Mouse (Mus musculus) cerebellum, adult 2 months (tissue): ENCODE results near the gene Ifi27l2a. TPM values are rescaled to one million over a fixed set of nuclear protein-coding genes. Genes with fewer than 3 reads are reported as not detected.
A peak's percentile ranks its signal among the peaks of the same experiment; 100 is the strongest.

ENCODE experiments used
- DNase-seq, 2 experiments: peaks; one replicate each; pipeline ENCODE4 v3.0.0; 2021
- H3K27ac ChIP-seq: fragments of 200-500 bp; 2 replicates; pipeline ENCODE4 v1.5.1; 2012; ENCODE audit warnings: low read length, control low read depth, inconsistent platforms; ENCODE audit not compliant: insufficient read depth
- H3K27me3 ChIP-seq: fragments of 200-500 bp; 2 replicates; pipeline ENCODE4 v1.6.1; 2012; ENCODE audit warnings: inconsistent platforms, mild to moderate bottlenecking, low read length, moderate library complexity; ENCODE audit not compliant: control insufficient read depth, insufficient read depth
- H3K4me1 ChIP-seq: fragments of 200-500 bp; 2 replicates; pipeline ENCODE4 v1.6.1; 2011; ENCODE audit warnings: low read length; ENCODE audit not compliant: control insufficient read depth, insufficient read depth
- H3K4me3 ChIP-seq: fragments of 200-500 bp; replicated peaks from 2 replicates; pipeline ENCODE3; 2011; ENCODE audit warnings: mild to moderate bottlenecking, low read depth, low read length, control low read depth; ENCODE audit not compliant: insufficient read depth
- CTCF ChIP-seq: fragments of 200-500 bp; IDR thresholded peaks from 2 replicates; pipeline ENCODE4 v1.5.1; 2011; ENCODE audit warnings: low read depth, mild to moderate bottlenecking, control low read depth, low read length, moderate library complexity, borderline replicate concordance; ENCODE audit not compliant: insufficient read depth
- POLR2A ChIP-seq: fragments of 200-500 bp; IDR thresholded peaks from 2 replicates; pipeline ENCODE4 v1.6.1; 2011; ENCODE audit warnings: low read length, control low read depth, borderline replicate concordance; ENCODE audit not compliant: insufficient read depth
- WGBS: fragments of 180-500 bp; shearing (Covaris S2); methylation state at CpG from one replicate; pipeline ENCODE4 v1.1.7; 2018; 5-methylcytosine and 5-hydroxymethylcytosine counted together
- polyA plus RNA-seq: library from polyadenylated mRNA; depleted of rRNA; stranded (reverse); fragments of >200 nt; gene quantifications from 2 replicates; pipeline ENCODE4 v1.2.3, GENCODE M21; 2012; rRNA removed

Ifi27l2a gene
- polyA plus RNA-seq, 1 experiment = 8.7 TPM

GRCm38 (mm10) chr12:103408144-103408543, 35.3 kb downstream of the Ifi27l2a start:
- WGBS = 18% methylated on average over 10 of the region's 10 CpGs
- H3K27ac ChIP-seq = 0 out of 2 replicates have a peak overlapping the region, but pooled peaks have one; percentile 23

GRCm38 (mm10) chr12:103407720-103408119, 35.8 kb downstream of the Ifi27l2a start, which contains the start of gene 9330161L09Rik:
9330161L09Rik (minus strand) TSS chr12:103407820.
- Histone ChIP-seq H3K27me3 (no peaks in the 10 kb centered on the region), H3K4me3 (no peak within 1 kb of the TSS), H3K4me1 (peaks cover 14% of the 10 kb centered on the region), H3K27ac (0 out of 2 replicates have a peak within 1 kb of the TSS, but pooled peaks have one; percentile 23)
- TF ChIP-seq CTCF = no peak
- TF ChIP-seq POLR2A = no peak
- no peak for DNase-seq
- WGBS = 75% methylated on average over 4 of the region's 4 CpGs

More at GRCm38 (mm10) chr12:103408144-103408543, 35.3 kb downstream of the Ifi27l2a start:
- no peak overlapping the region for H3K4me3 ChIP-seq
- peak; percentile 51 to 67 for DNase-seq
- H3K4me1 ChIP-seq = peaks cover 14% of the 10 kb centered on the region
- no peaks in the 10 kb centered on the region for H3K27me3 ChIP-seq
- no peak for TF ChIP-seq POLR2A
- no peak for TF ChIP-seq CTCF

- H3K27me3 ChIP-seq = no peaks in the 10 kb centered on the region
- H3K4me3 ChIP-seq = no peak overlapping the region
- WGBS = 85% methylated on average over 18 of the region's 18 CpGs
- TF ChIP-seq CTCF = no peak
- no peak for TF ChIP-seq POLR2A
- no peak overlapping the region for H3K27ac ChIP-seq
- H3K4me1 ChIP-seq = peaks cover 14% of the 10 kb centered on the region
- DNase-seq = no peak
These were observed 39.3 kb downstream of the Ifi27l2a start for GRCm38 (mm10) chr12:103404131-103404530.

GRCm38 (mm10) chr12:103396751-103397150, 46.7 kb downstream of the Ifi27l2a start:
- Histone ChIP-seq H3K27me3 (no peaks in the 10 kb centered on the region), H3K4me3 (no peak overlapping the region), H3K27ac (no peak overlapping the region), H3K4me1 (no peaks in the 10 kb centered on the region)
- 88% methylated on average over 7 of the region's 7 CpGs for WGBS
- no peak for TF ChIP-seq CTCF
- TF ChIP-seq POLR2A = no peak
- DNase-seq = no peak

- Histone ChIP-seq H3K4me3 (no peak overlapping the region), H3K27ac (no peak overlapping the region), H3K27me3 (no peaks in the 10 kb centered on the region), H3K4me1 (peaks cover 7% of the 10 kb centered on the region)
- no peak for DNase-seq
- TF ChIP-seq POLR2A (no peak), CTCF (no peak)
- WGBS = 66% methylated on average over 12 of the region's 12 CpGs
These were observed 47.8 kb downstream of the Ifi27l2a start for GRCm38 (mm10) chr12:103395486-103396275.

- TF ChIP-seq CTCF (no peak), POLR2A (no peak)
- 64% methylated on average over 6 of the region's 6 CpGs for WGBS
- no peak for DNase-seq
- H3K27me3 ChIP-seq = no peaks in the 10 kb centered on the region
- H3K4me3 ChIP-seq = no peak overlapping the region
- H3K4me1 ChIP-seq = peaks cover 21% of the 10 kb centered on the region
- no peak overlapping the region for H3K27ac ChIP-seq
These were observed 50.0 kb downstream of the Ifi27l2a start for GRCm38 (mm10) chr12:103393528-103393927.

Other genes starting within 250 kb of the Ifi27l2a start
- gene Prima1, start 201.5 kb downstream of the Ifi27l2a start, polyA plus RNA-seq = 10.6 and 13.8 TPM in 2 replicates
- 2.7 and 4.1 TPM in 2 replicates for gene Fam181a, start 132.7 kb downstream of the Ifi27l2a start, polyA plus RNA-seq
- gene Asb2, start 87.7 kb downstream of the Ifi27l2a start, polyA plus RNA-seq = 2.1 and 2.7 TPM in 2 replicates
- 10.6 and 11.6 TPM in 2 replicates for gene Otub2, start 55.0 kb downstream of the Ifi27l2a start, polyA plus RNA-seq
- gene 9330161L09Rik, start 35.9 kb downstream of the Ifi27l2a start, polyA plus RNA-seq = 2.3 and 3.2 TPM in 2 replicates
- gene Ddx24, start 17.9 kb downstream of the Ifi27l2a start, polyA plus RNA-seq = 184 and 187 TPM in 2 replicates
- gene Ifi27, start 9.5 kb downstream of the Ifi27l2a start, polyA plus RNA-seq = 82.1 and 99.0 TPM in 2 replicates
- gene Ifi27l2b, start 13.5 kb upstream of the Ifi27l2a start, polyA plus RNA-seq = not detected in 2 replicates
- 21.9 and 22.3 TPM in 2 replicates for gene Ppp4r4, start 88.6 kb upstream of the Ifi27l2a start, polyA plus RNA-seq
- not detected in 2 replicates for gene Serpina10, start 187.8 kb upstream of the Ifi27l2a start, polyA plus RNA-seq
- not detected in 2 replicates for gene Serpina6, start 213.5 kb upstream of the Ifi27l2a start, polyA plus RNA-seq
- not detected in 2 replicates for gene Serpina16, start 232.5 kb upstream of the Ifi27l2a start, polyA plus RNA-seq